Mouse (Mus musculus) MEL (cell line): Measurements from ENCODE around the gene Ablim1. TPM values are rescaled to one million over a fixed set of nuclear protein-coding genes. Genes with fewer than 3 reads are reported as not detected.

ENCODE experiments used
- DNase-seq: peaks from one replicate; pipeline ENCODE4 v3.0.0; 2011; ENCODE audit warnings: low read depth, low spot score
- H3K27ac ChIP-seq: 2 replicates; pipeline ENCODE4 v1.5.1; 2012; ENCODE audit warnings: low read depth, mild to moderate bottlenecking, control low read depth, low read length, moderate library complexity; ENCODE audit not compliant: control insufficient read depth
- H3K27me3 ChIP-seq, 2 experiments: fragments of 150-350 bp in 1 of 2; sonication (generic) in 1 of 2; 2 replicates each; pipeline ENCODE4 v1.6.1; 2012; ENCODE audit warnings: low read length in 2 of 2, mild to moderate bottlenecking in 2 of 2, improper control_type of control experiment in 1 of 2, moderate library complexity in 1 of 2; ENCODE audit not compliant: insufficient read depth in 2 of 2, control insufficient read depth in 1 of 2
- H3K36me3 ChIP-seq, 2 experiments: 2 replicates each; pipeline ENCODE4 v1.6.1; 2012 to 2014; ENCODE audit warnings: low read length in 2 of 2, improper control_type of control experiment in 1 of 2, inconsistent platforms in 1 of 2, mild to moderate bottlenecking in 1 of 2; ENCODE audit not compliant: insufficient read depth in 2 of 2, control insufficient read depth in 1 of 2
- H3K4me1 ChIP-seq, 2 experiments: fragments of 150-350 bp in 1 of 2; sonication (generic) in 1 of 2; 2 replicates each; pipeline ENCODE4 v1.6.1; 2012; ENCODE audit warnings: low read length in 2 of 2, improper control_type of control experiment in 1 of 2, mild to moderate bottlenecking in 1 of 2; ENCODE audit not compliant: insufficient read depth in 2 of 2, control insufficient read depth in 1 of 2
- H3K4me3 ChIP-seq, 2 experiments: fragments of 150-350 bp in 1 of 2; sonication (generic) in 1 of 2; 2 replicates each; pipeline ENCODE4 v1.5.1; 2012; ENCODE audit warnings: low read depth in 2 of 2, low read length in 2 of 2, mild to moderate bottlenecking in 2 of 2, moderate library complexity in 2 of 2, control low read depth in 1 of 2, improper control_type of control experiment in 1 of 2; ENCODE audit not compliant: control insufficient read depth in 1 of 2, insufficient read depth in 1 of 2
- H3K79me2 ChIP-seq: 2 replicates; pipeline ENCODE4 v1.6.1; 2012; ENCODE audit warnings: mild to moderate bottlenecking, low read length, moderate library complexity; ENCODE audit not compliant: control insufficient read depth, poor library complexity, insufficient read depth
- H3K9ac ChIP-seq: 2 replicates; pipeline ENCODE4 v1.6.1; 2012; ENCODE audit warnings: low read depth, mild to moderate bottlenecking, control low read depth, low read length, moderate library complexity; ENCODE audit not compliant: control insufficient read depth, poor library complexity, severe bottlenecking
- H3K9me3 ChIP-seq: fragments of 150-350 bp; sonication (generic); replicated peaks from 2 replicates; pipeline ENCODE4 v1.6.1; 2012; ENCODE audit warnings: mild to moderate bottlenecking, low read length, improper control_type of control experiment, moderate library complexity; ENCODE audit not compliant: insufficient read depth
- BHLHE40 ChIP-seq: IDR thresholded peaks from 2 replicates; pipeline ENCODE4 v1.6.1; 2012; ENCODE audit warnings: low read depth, mild to moderate bottlenecking, inconsistent platforms, low read length, improper control_type of control experiment, borderline replicate concordance
- CHD1 ChIP-seq: IDR thresholded peaks from 2 replicates; pipeline ENCODE4 v1.6.1; 2012; ENCODE audit warnings: low read depth, mild to moderate bottlenecking, inconsistent platforms, low read length, improper control_type of control experiment
- CHD2 ChIP-seq: IDR thresholded peaks from 2 replicates; pipeline ENCODE4 v1.6.1; 2011; ENCODE audit warnings: low read length, improper control_type of control experiment
- E2F4 ChIP-seq: IDR thresholded peaks from 2 replicates; pipeline ENCODE4 v1.6.1; 2011; ENCODE audit warnings: low read depth, low read length, improper control_type of control experiment, borderline replicate concordance
- ELF1 ChIP-seq: IDR thresholded peaks from 2 replicates; pipeline ENCODE4 v1.6.1; 2014; ENCODE audit warnings: low read depth, mild to moderate bottlenecking, inconsistent platforms, low read length, improper control_type of control experiment, moderate library complexity
- EP300 ChIP-seq, 2 experiments: IDR thresholded peaks; 2 replicates each; pipeline ENCODE4 v1.6.1; 2011; ENCODE audit warnings: improper control_type of control experiment in 2 of 2, low read length in 2 of 2, low read depth in 1 of 2, mild to moderate bottlenecking in 1 of 2
- GABPA ChIP-seq: IDR thresholded peaks from 2 replicates; pipeline ENCODE4 v1.6.1; 2012; ENCODE audit warnings: low read depth, mild to moderate bottlenecking, inconsistent platforms, low read length, improper control_type of control experiment, moderate library complexity
- GATA1 ChIP-seq: IDR thresholded peaks from 2 replicates; pipeline ENCODE4 v1.6.1; 2011; ENCODE audit warnings: low read depth, low read length, improper control_type of control experiment
- HCFC1 ChIP-seq: IDR thresholded peaks from 2 replicates; pipeline ENCODE4 v1.6.1; 2012; ENCODE audit warnings: low read depth, mild to moderate bottlenecking, inconsistent platforms, low read length, improper control_type of control experiment, moderate library complexity
- JUND ChIP-seq: IDR thresholded peaks from 2 replicates; pipeline ENCODE4 v1.6.1; 2011; ENCODE audit warnings: low read depth, mild to moderate bottlenecking, improper control_type of control experiment, low read length
- KAT2A ChIP-seq: conservative IDR thresholded peaks from 2 replicates; pipeline ENCODE4 v1.6.1; 2012; ENCODE audit warnings: low read depth, low read length, improper control_type of control experiment, inconsistent platforms
- MAZ ChIP-seq: IDR thresholded peaks from 2 replicates; pipeline ENCODE4 v1.6.1; 2012; ENCODE audit warnings: low read depth, mild to moderate bottlenecking, inconsistent platforms, low read length, improper control_type of control experiment
- MEF2A ChIP-seq: IDR thresholded peaks from 2 replicates; pipeline ENCODE4 v1.6.1; 2014; ENCODE audit warnings: low read depth, mild to moderate bottlenecking, inconsistent platforms, low read length, improper control_type of control experiment; ENCODE audit not compliant: poor library complexity, insufficient replicate concordance, severe bottlenecking; ENCODE audit errors: extremely low read depth
- MXI1 ChIP-seq: IDR thresholded peaks from 2 replicates; pipeline ENCODE4 v1.6.1; 2011; ENCODE audit warnings: mild to moderate bottlenecking, low read depth, low read length, improper control_type of control experiment
- MYB ChIP-seq: IDR thresholded peaks from 2 replicates; pipeline ENCODE4 v1.6.1; 2011; ENCODE audit warnings: mild to moderate bottlenecking, low read depth, low read length, improper control_type of control experiment
- NRF1 ChIP-seq: IDR thresholded peaks from 2 replicates; pipeline ENCODE4 v1.6.1; 2014; ENCODE audit warnings: low read depth, mild to moderate bottlenecking, inconsistent platforms, low read length, improper control_type of control experiment, moderate library complexity; ENCODE audit not compliant: poor library complexity, insufficient read depth, severe bottlenecking
- POLR2A ChIP-seq, 2 experiments: IDR thresholded peaks; 2 replicates each; pipeline ENCODE4 v1.6.1; 2011 to 2012; ENCODE audit warnings: low read length in 2 of 2, mild to moderate bottlenecking in 2 of 2, control low read depth in 1 of 2, improper control_type of control experiment in 1 of 2, low read depth in 1 of 2, moderate library complexity in 1 of 2; ENCODE audit not compliant: control insufficient read depth in 1 of 2, insufficient read depth in 1 of 2, poor library complexity in 1 of 2
- POLR2AphosphoS5 ChIP-seq: IDR thresholded peaks from 2 replicates; pipeline ENCODE4 v1.6.1; 2012; ENCODE audit warnings: low read depth, borderline replicate concordance, mild to moderate bottlenecking, inconsistent platforms, low read length, moderate library complexity, mixed read lengths
- RAD21 ChIP-seq: IDR thresholded peaks from 2 replicates; pipeline ENCODE4 v1.6.1; 2011; ENCODE audit warnings: mild to moderate bottlenecking, low read depth, low read length, improper control_type of control experiment
- SIN3A ChIP-seq: IDR thresholded peaks from 2 replicates; pipeline ENCODE4 v1.6.1; 2012; ENCODE audit warnings: low read length, improper control_type of control experiment, inconsistent platforms
- SMC3 ChIP-seq: IDR thresholded peaks from 2 replicates; pipeline ENCODE4 v1.6.1; 2011; ENCODE audit warnings: low read depth, low read length, improper control_type of control experiment
- TBP ChIP-seq: IDR thresholded peaks from 2 replicates; pipeline ENCODE4 v1.8.0; 2011; ENCODE audit warnings: low read depth, low read length, improper control_type of control experiment
- TCF12 ChIP-seq: IDR thresholded peaks from 2 replicates; pipeline ENCODE4 v1.6.1; 2014; ENCODE audit warnings: low read depth, mild to moderate bottlenecking, inconsistent platforms, low read length, improper control_type of control experiment, moderate library complexity
- USF2 ChIP-seq, 2 experiments: IDR thresholded peaks; 2 replicates each; pipeline ENCODE4 v1.6.1; 2011 to 2012; ENCODE audit warnings: improper control_type of control experiment in 2 of 2, low read length in 2 of 2, borderline replicate concordance in 1 of 2, inconsistent platforms in 1 of 2, low read depth in 1 of 2, mild to moderate bottlenecking in 1 of 2; ENCODE audit not compliant: insufficient read depth in 1 of 2
- ZC3H11A ChIP-seq: IDR thresholded peaks from 2 replicates; pipeline ENCODE4 v1.6.1; 2012; ENCODE audit warnings: low read depth, mild to moderate bottlenecking, inconsistent platforms, low read length, improper control_type of control experiment
- ZKSCAN1 ChIP-seq: IDR thresholded peaks from 2 replicates; pipeline ENCODE4 v1.6.1; 2012; ENCODE audit warnings: low read depth, mild to moderate bottlenecking, inconsistent platforms, low read length, improper control_type of control experiment, moderate library complexity
- ZMIZ1 ChIP-seq: IDR thresholded peaks from 2 replicates; pipeline ENCODE4 v1.6.1; 2012; ENCODE audit warnings: low read depth, mild to moderate bottlenecking, inconsistent platforms, low read length, improper control_type of control experiment, moderate library complexity
- polyA plus RNA-seq, 2 experiments: library from polyadenylated mRNA; stranded (reverse) in 1 of 2; unstranded in 1 of 2; fragments of >175 nt in 1 of 2; fragments of >200 nt in 1 of 2; gene quantifications; 2 replicates each; pipeline versions ENCODE4 v1.2.1 to v1.2.4; 2012; ENCODE audit warnings: low replicate concordance in 2 of 2, low read depth in 1 of 2; ENCODE audit not compliant: insufficient read length in 2 of 2, insufficient read depth in 1 of 2, missing spikeins in 1 of 2
- total RNA-seq: library from RNA; depleted of rRNA; stranded (reverse); fragments of 300-350 nt; gene quantifications from 2 replicates; pipeline ENCODE4 v1.2.3, GENCODE M21; 2012

The Ablim1 gene
- total and polyA plus RNA-seq, 3 experiments, result not detected

DNA sequence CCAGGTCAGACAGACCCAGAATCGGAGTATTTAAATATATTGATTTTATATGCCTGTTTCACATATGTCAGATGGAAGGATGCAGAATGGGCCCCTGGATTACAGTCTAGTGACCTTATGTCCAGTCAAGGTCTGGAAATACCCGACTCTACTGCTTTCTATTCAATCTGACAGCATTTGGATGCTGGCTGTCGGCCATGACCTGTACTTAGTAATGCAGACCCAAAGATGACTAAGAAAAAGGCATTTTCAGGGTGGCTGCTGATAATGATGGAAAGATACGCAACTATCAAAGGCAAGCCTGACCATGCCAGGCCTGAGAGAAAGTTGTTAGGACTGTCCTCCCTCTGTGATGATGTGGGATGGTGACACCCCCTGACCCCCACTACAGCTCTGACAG is 321.0 kb downstream of the Ablim1 start:
- Histone ChIP-seq H3K4me1 (no peaks in the 10 kb centered on the region), H3K79me2 (no peaks in the 10 kb centered on the region), H3K9me3 (no peaks in the 10 kb centered on the region), H3K4me3 (no peak overlapping the region), H3K27me3 (peaks cover 0 to 5% of the 10 kb centered on the region in 2 experiments; a peak in 2 of 4 replicates), H3K9ac (no peak overlapping the region), H3K27ac (no peak overlapping the region), H3K36me3 (no peaks in the 10 kb centered on the region)
- TF ChIP-seq EP300 (IDR thresholded peaks at IDR 0.05; ENCODE audit: low read depth in 1 of 2, low read length in 2 of 2), result no peak
- TF ChIP-seq GATA1, result no peak
- TF ChIP-seq MEF2A, result no peak
- TF ChIP-seq TCF12, result no peak
- no peak for TF ChIP-seq RAD21
- TF ChIP-seq GABPA, result no peak
- TF ChIP-seq MYB, result no peak
- no peak for TF ChIP-seq MXI1
- TF ChIP-seq CHD1, result no peak
- no peak for TF ChIP-seq TBP
- no peak for TF ChIP-seq USF2 (IDR thresholded peaks at IDR 0.05; ENCODE audit: borderline replicate concordance in 1 of 2, insufficient read depth in 1 of 2, low read depth in 1 of 2, low read length in 2 of 2)
- TF ChIP-seq ELF1, result no peak
- TF ChIP-seq SMC3, result no peak
- TF ChIP-seq ZC3H11A, result no peak
- no peak for TF ChIP-seq KAT2A
- TF ChIP-seq MAZ, result no peak
- no peak for TF ChIP-seq POLR2AphosphoS5
- no peak for DNase-seq

DNA sequence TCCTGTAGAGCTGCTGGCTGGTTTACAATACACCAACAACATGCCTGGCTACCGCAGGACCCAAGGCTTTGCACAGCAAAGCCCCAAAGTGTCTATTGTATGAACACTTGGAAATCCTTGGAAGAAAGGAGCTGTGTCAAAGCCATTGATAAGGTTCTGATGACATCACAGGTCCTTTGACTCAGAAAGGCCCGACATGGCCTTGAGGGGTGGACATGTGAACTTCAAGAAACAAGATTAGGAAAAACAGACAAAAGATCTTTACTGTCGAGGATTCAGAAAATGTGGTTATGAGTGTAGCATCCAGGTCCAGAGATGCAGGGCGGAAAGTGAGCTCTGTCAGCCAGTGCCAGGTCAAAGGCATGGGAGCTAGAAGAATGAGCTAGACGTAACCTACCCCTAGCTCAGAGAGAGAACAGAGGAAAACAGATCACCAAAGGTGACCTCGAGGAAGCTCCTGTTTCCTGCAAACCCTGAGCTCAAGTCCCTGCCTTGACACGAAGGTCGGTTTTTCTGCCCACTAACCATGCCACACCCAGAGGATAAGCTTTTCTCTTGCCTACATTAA is 321.7 kb downstream of the Ablim1 start:
- H3K27me3 ChIP-seq, result peaks cover 0 to 5% of the 10 kb centered on the region in 2 experiments; a peak in 2 of 4 replicates
- H3K4me3 ChIP-seq, result no peak overlapping the region
- H3K27ac ChIP-seq, result no peak overlapping the region
- TF ChIP-seq EP300 (IDR thresholded peaks at IDR 0.05; ENCODE audit: low read depth in 1 of 2, low read length in 2 of 2) (no peak), GABPA (no peak), POLR2A (IDR thresholded peaks at IDR 0.05; ENCODE audit: control insufficient read depth in 1 of 2, insufficient read depth in 1 of 2, low read depth in 1 of 2, low read length in 2 of 2, poor library complexity in 1 of 2) (no peak), ZMIZ1 (no peak), RAD21 (no peak), USF2 (IDR thresholded peaks at IDR 0.05; ENCODE audit: borderline replicate concordance in 1 of 2, insufficient read depth in 1 of 2, low read depth in 1 of 2, low read length in 2 of 2) (no peak), HCFC1 (no peak), CHD2 (no peak), ELF1 (no peak), JUND (no peak), ZKSCAN1 (no peak), NRF1 (no peak), MXI1 (no peak), KAT2A (no peak), SIN3A (no peak), BHLHE40 (no peak), E2F4 (no peak)
- TF ChIP-seq, all 39 proteins: peak for 0
- H3K79me2 ChIP-seq, result no peaks in the 10 kb centered on the region
- no peaks in the 10 kb centered on the region for H3K36me3 ChIP-seq
- no peak for DNase-seq
- H3K4me1 ChIP-seq, result no peaks in the 10 kb centered on the region
- no peaks in the 10 kb centered on the region for H3K9me3 ChIP-seq
- H3K9ac ChIP-seq, result no peak overlapping the region
